Mouse (Mus musculus) lung, postnatal 14 days (tissue): Measurements from ENCODE around the gene Olfr344.

Source experiments
- DNase-seq: peaks from one replicate; pipeline ENCODE4 v3.0.0; 2021

Gene Olfr344

DNA sequence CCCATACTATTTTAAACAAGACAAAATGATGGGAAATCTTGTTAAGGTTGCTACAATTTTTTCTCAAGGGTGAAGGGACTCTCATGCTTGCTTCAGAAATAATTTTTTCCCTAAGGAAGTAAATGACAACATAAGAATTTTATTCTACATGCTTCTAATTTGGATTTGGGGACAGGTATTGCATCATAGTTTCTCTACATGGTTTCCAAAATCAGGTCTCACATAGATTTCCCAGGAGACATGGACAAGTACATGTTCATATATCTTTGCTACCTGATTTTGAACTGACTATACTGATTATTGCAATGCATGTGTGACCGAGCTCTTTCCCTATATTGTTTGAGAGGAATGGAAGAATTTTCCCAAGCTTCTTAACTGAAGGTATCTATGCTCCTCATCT, at the start of gene Olfr344:
TSS of gene Olfr344 (plus strand) at position 301 of the 400 bp plus-strand sequence.
- no peak for DNase-seq

DNA sequence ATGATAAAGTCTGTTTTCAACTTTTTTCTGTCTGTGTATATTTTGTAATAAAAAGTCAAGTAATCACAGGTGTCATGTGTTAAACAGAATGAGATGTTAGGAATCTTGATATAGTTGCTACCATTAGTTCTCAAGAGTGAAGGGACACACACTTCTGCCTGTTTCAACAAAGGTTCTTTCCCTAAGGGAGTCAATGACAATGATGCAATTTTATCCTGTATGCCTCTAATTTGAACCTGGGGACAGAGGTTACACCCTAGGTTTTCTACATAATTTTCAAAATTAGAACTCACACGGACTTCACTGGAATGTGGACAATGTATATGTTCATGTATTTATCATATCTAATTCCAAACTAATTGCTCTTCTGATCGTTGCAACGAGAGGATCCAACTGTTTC, 41.8 kb upstream of the Olfr344 start, which contains the start of gene Olfr342:
TSS of gene Olfr342 (plus strand) at position 301 of the 400 bp plus-strand sequence.
- DNase-seq: no peak

DNA sequence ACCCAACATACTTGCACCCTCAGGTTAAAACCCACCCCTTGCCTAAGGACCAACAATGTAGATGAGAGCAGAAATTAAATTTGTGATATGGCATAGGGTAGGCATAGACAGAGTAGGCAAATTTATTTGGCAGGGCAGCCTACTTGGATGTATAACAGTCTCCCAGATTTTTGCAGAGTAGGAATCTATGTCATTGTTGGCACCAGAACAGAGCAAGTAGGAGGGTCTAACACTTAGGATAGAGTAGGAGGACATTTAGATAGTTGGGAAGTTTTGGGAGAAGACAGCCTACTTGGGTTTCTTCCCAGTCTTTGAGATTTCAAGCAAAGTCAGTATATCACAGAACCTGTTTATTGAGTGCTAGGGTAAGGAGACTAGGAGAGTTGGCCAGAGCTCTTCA, 1.3 kb upstream of the Olfr344 start:
- no peak for DNase-seq

DNA sequence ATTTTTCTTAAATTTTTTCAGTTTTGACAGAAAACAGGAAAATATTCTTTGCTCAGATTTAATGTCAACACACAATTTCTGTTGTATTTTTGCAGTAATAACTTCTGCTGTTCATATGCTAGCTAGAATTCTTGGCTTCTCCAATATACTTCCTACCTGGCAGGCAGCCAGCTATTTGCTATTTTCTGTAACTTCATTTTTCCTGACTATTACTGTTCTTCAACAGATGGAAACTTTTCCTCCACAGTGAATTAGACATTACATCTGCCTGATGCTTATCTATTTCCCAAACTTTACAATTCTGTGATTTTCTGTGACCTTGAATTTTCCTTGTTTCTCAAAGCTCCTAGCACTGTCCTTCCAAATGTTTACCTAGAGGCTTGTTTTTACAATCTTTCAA, 560 bp downstream of the Olfr344 start:
- no peak for DNase-seq

DNA sequence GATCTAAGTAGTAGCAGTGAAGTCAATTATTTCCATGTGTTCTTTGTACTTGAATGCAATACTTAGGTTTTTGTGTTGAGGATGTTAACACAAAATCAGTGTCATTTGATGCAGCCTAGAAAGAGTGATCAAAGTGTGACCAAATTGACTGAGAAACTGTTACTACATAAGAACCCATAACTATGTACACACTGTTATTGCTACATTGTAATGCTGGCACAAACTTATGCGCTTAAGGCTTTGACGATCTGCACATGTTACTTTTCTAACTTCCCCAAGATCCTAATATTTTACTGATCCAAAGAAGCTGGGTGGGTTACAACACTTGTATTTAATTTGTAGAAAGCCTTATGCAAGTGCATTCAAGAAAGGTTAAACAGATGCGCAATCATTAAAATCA, 1.4 kb downstream of the Olfr344 start:
- DNase-seq: no peak
